Mouse (Mus musculus) lung, embryonic 14.5 days (tissue): Measurements from ENCODE around the gene Ap1g2. TPM values are rescaled to one million over a fixed set of nuclear protein-coding genes. Genes with fewer than 3 reads are reported as not detected.

Experiments
- ATAC-seq: fragments of 200-750 bp; cut with Nextera tagmentation; 2 replicates; pipeline ENCODE4 v1.8.0; 2017; ENCODE audit warnings: mild to moderate bottlenecking, moderate TSS enrichment, moderate library complexity; ENCODE audit not compliant: insufficient read depth
- DNase-seq: peaks from one replicate; pipeline ENCODE4 v3.0.0-alpha.2; 2015
- H3K27ac ChIP-seq: fragments of 300-500 bp; sonication (generic); 2 replicates; pipeline ENCODE4 v1.5.1; 2014; ENCODE audit warnings: low read depth, mild to moderate bottlenecking, moderate library complexity
- H3K27me3 ChIP-seq: fragments of 300-500 bp; sonication (generic); 2 replicates; pipeline ENCODE4 v1.6.1; 2014; ENCODE audit warnings: low read length, control low read depth; ENCODE audit not compliant: insufficient read depth
- H3K36me3 ChIP-seq: fragments of 300-500 bp; sonication (generic); 2 replicates; pipeline ENCODE4 v1.6.1; 2014; ENCODE audit warnings: control low read depth; ENCODE audit not compliant: insufficient read depth
- H3K4me1 ChIP-seq: fragments of 300-500 bp; sonication (generic); 2 replicates; pipeline ENCODE4 v1.6.1; 2014; ENCODE audit warnings: antibody characterized with exemption, control low read depth; ENCODE audit not compliant: insufficient read depth
- H3K4me2 ChIP-seq: fragments of 300-500 bp; sonication (generic); 2 replicates; pipeline ENCODE4 v1.6.1; 2014; ENCODE audit warnings: mild to moderate bottlenecking
- H3K4me3 ChIP-seq: fragments of 300-500 bp; sonication (generic); 2 replicates; pipeline ENCODE4 v1.5.1; 2014; ENCODE audit warnings: low read depth, low read length
- H3K9ac ChIP-seq: fragments of 300-500 bp; sonication (generic); 2 replicates; pipeline ENCODE4 v1.6.1; 2014
- H3K9me3 ChIP-seq: fragments of 300-500 bp; sonication (generic); 2 replicates; pipeline ENCODE4 v1.6.1; 2016; ENCODE audit warnings: low read depth, low read length, control low read depth
- CTCF ChIP-seq: IDR thresholded peaks from 2 replicates; pipeline ENCODE4 v1.5.1; 2016; ENCODE audit warnings: antibody characterized with exemption, low read depth
- WGBS: fragments of 180-500 bp; shearing (Covaris S2); extraction: QIAGEN DNeasy Blood & Tissue Kit; methylation state at CpG from one replicate; pipeline ENCODE4 v1.1.7; 2014; 5-methylcytosine and 5-hydroxymethylcytosine counted together
- polyA plus RNA-seq: library from polyadenylated mRNA; unstranded; fragments of >200 nt; fragmentation: Nextera tagmentation; extraction: Ambion mirVana; gene quantifications from 2 replicates; pipeline ENCODE4 v1.2.1, GENCODE M21; 2014

Gene Ap1g2
- polyA plus RNA-seq, 1 experiment from 2014 or later, result 16.3 TPM

- Histone ChIP-seq H3K27ac (no peak overlapping the region), H3K9ac (peak overlapping the region; percentile 69), H3K36me3 (peaks cover 16% of the 10 kb centered on the region; the same call in 1 of the 2 replicates), H3K9me3 (no peaks in the 10 kb centered on the region), H3K4me3 (peak overlapping the region; percentile 66), H3K4me1 (peaks cover 12% of the 10 kb centered on the region), H3K4me2 (peak overlapping the region; percentile 81), H3K27me3 (no peaks in the 10 kb centered on the region)
- no peak for ATAC-seq
- no peak for DNase-seq
- 58% methylated on average over 12 of the region's 12 CpGs for WGBS
- TF ChIP-seq CTCF, result no peak
These were observed 10.7 kb downstream of the Ap1g2 start for GRCm38 (mm10) chr14:55095671-55096070.

DNA sequence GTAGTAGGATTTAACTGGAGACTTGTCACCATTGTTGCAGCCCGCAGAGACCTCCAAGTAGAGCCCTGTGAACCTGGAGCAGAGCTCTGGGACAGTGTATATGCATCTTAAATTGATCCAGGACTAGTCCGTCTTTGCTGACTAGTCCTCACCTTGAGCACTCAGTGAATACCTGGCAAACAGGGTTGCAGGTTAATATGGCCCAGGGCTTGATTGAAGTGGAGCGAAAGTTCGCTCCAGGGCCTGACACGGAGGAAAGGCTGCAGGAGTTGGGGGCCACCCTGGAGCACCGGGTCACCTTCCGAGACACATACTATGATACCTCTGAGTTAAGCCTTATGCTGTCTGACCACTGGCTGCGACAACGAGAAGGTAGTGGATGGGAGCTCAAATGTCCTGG lies 11.1 kb downstream of the Ap1g2 start:
- peaks cover 16% of the 10 kb centered on the region; the same call in 1 of the 2 replicates for H3K36me3 ChIP-seq
- WGBS, result 46% methylated on average over 9 of the region's 9 CpGs
- peaks cover 12% of the 10 kb centered on the region for H3K4me1 ChIP-seq
- no peaks in the 10 kb centered on the region for H3K27me3 ChIP-seq
- peak overlapping the region; percentile 62 for H3K27ac ChIP-seq
- ATAC-seq, result peak; percentile 9; the same call in 1 of the 2 replicates
- peak overlapping the region; percentile 69 for H3K9ac ChIP-seq
- DNase-seq, result no peak
- H3K9me3 ChIP-seq, result no peaks in the 10 kb centered on the region
- TF ChIP-seq CTCF, result no peak
- peak overlapping the region; percentile 66 for H3K4me3 ChIP-seq
- H3K4me2 ChIP-seq, result peak overlapping the region; percentile 81

GRCm38 (mm10) chr14:55094704-55095231 lies 11.6 kb downstream of the Ap1g2 start, which contains the start of gene Thtpa:
Thtpa (plus strand) TSS chr14:55094784.
- Histone ChIP-seq H3K4me3 (peak within 1 kb of the TSS; percentile 66), H3K4me2 (peak within 1 kb of the TSS; percentile 81), H3K27ac (peak within 1 kb of the TSS; percentile 62), H3K9me3 (no peaks in the 10 kb centered on the region), H3K36me3 (peaks cover 16% of the 10 kb centered on the region; the same call in 1 of the 2 replicates), H3K27me3 (no peaks in the 10 kb centered on the region), H3K9ac (peak within 1 kb of the TSS; percentile 69), H3K4me1 (peaks cover 12% of the 10 kb centered on the region)
- WGBS, result under 1% methylated on average over 30 of the region's 30 CpGs
- ATAC-seq (peak; percentile 77), DNase-seq (peak; percentile 87)
- TF ChIP-seq CTCF, result no peak

DNA sequence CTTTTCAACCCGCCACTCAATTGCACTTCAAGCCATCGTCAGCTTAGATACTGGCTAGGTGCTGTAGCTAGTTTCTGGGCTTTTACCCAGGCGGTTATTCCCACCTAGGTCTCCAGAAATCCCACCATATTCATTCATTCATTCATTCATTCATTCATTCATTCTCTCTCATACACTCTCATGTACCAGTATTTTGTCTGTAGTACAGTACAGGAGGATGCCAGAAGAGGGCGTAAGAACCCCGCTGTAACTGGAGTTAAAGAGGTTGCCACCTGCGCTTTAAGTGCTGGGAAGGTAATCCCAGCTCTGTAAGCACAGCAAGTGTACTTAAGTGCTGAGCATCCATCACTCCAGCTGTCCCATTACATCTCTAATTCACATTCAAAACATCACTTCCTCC lies 12.5 kb downstream of the Ap1g2 start:
- Histone ChIP-seq H3K4me3 (no peak overlapping the region), H3K27me3 (no peaks in the 10 kb centered on the region), H3K4me1 (peaks cover 12% of the 10 kb centered on the region), H3K4me2 (peak overlapping the region; percentile 81), H3K9ac (no peak overlapping the region), H3K36me3 (peaks cover 12% of the 10 kb centered on the region; the same call in 1 of the 2 replicates), H3K9me3 (no peaks in the 10 kb centered on the region), H3K27ac (no peak overlapping the region)
- ATAC-seq, result no peak
- WGBS, result 40% methylated on average over 6 of the region's 6 CpGs
- peak; percentile 20; the same call in 1 of the 2 replicates for TF ChIP-seq CTCF
- no peak for DNase-seq

DNA sequence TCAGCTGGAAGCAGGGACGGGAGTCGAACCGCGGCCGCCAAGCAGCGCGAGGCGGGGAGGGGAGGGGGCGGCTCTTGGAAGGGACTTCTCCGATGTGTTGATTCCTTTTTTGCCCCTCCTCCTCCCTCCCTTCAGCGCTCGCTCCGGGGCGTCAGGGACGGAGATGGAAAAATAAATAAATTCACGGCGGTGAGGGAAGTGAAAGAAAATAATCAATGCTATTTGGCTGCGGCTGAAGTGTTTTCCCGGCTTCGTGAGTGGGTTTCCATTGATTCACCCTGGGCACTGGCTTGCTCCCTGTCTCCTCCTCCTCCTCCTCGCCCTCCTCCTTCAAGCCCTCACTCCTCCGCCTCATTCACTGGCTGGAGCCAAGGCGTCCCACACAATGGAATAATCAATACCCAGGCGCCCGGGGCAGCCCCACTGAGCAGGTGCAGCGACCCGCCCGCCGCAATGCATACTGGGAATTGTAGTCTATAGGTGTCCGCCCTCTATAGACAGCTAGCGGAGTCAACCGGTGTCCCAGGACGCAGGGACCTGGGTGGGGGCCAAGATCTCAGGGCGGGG lies 14.3 kb downstream of the Ap1g2 start, which contains the start of gene Zfhx2:
Gene Zfhx2, minus strand, starts transcription at position 314 of the 567 bp plus-strand sequence.
- ATAC-seq, result peak; percentile 84
- H3K27ac ChIP-seq, result peak within 1 kb of the TSS; percentile 66
- H3K9ac ChIP-seq, result peak within 1 kb of the TSS; percentile 68
- no peaks in the 10 kb centered on the region for H3K27me3 ChIP-seq
- peak within 1 kb of the TSS; percentile 54 for H3K4me3 ChIP-seq
- no peaks in the 10 kb centered on the region for H3K9me3 ChIP-seq
- no peaks in the 10 kb centered on the region for H3K36me3 ChIP-seq
- H3K4me2 ChIP-seq, result peak within 1 kb of the TSS; percentile 77
- WGBS, result under 1% methylated on average over 34 of the region's 34 CpGs
- DNase-seq, result peak; percentile 92
- no peak for TF ChIP-seq CTCF
- peaks cover 12% of the 10 kb centered on the region for H3K4me1 ChIP-seq

GRCm38 (mm10) chr14:55091209-55091865 lies 15.1 kb downstream of the Ap1g2 start:
- Histone ChIP-seq H3K27me3 (no peaks in the 10 kb centered on the region), H3K4me1 (peaks cover 8% of the 10 kb centered on the region), H3K36me3 (no peaks in the 10 kb centered on the region), H3K9me3 (no peaks in the 10 kb centered on the region), H3K27ac (peak overlapping the region; percentile 66; the same call in 1 of the 2 replicates), H3K4me3 (peak overlapping the region; percentile 54), H3K9ac (peak overlapping the region; percentile 68), H3K4me2 (peak overlapping the region; percentile 77)
- 0 out of 2 replicates have a peak, but pooled peaks have one; percentile 5 for ATAC-seq
- TF ChIP-seq CTCF, result no peak
- 3% methylated on average over 34 of the region's 34 CpGs for WGBS
- no peak for DNase-seq
